Mouse (Mus musculus): ENCODE measurements around the gene Klrb1c. TPM values are rescaled to one million over a fixed set of nuclear protein-coding genes. Genes with fewer than 3 reads are reported as not detected.
"Not testable (repeated sequence)": the region's sequence is repeated elsewhere in the genome, so short reads cannot be mapped to it uniquely, and the experiment has no call there.

The Klrb1c gene
- polyA plus RNA-seq, 1 experiment from 2014 or later: 0.16 TPM

- H3K4me1 ChIP-seq (replicated peaks; ENCODE audit: insufficient read depth, low read length); H3K27me3 ChIP-seq (ENCODE audit: insufficient read depth, low read length); ATAC-seq (replicated peaks; ENCODE audit: low FRiP score, low read depth); H3K27ac ChIP-seq; H3K4me2 ChIP-seq (ENCODE audit: low read length); H3K4me3 ChIP-seq (replicated peaks; ENCODE audit: low read depth, low read length); H3K9me3 ChIP-seq (replicated peaks; ENCODE audit: low read length); H3K36me3 ChIP-seq (ENCODE audit: insufficient read depth, low read length); H3K9ac ChIP-seq (ENCODE audit: low read depth, low read length): not testable (repeated sequence)
- peak; percentile 72 for TF ChIP-seq CTCF (IDR thresholded peaks at IDR 0.05; ENCODE audit: low read depth)
- 64% methylated on average over 7 of the region's 7 CpGs for WGBS
- DNase-seq (ENCODE audit: low spot score): peak; percentile 83
These were observed 16.0 kb upstream of the Klrb1c start for GRCm38 (mm10) chr6:128804823-128805640.

GRCm38 (mm10) chr6:128802999-128803857 is 14.2 kb upstream of the Klrb1c start:
- no peaks in the 10 kb centered on the region for H3K36me3 ChIP-seq (ENCODE audit: insufficient read depth, low read length)
- no peak overlapping the region for H3K27ac ChIP-seq
- H3K4me1 ChIP-seq (replicated peaks; ENCODE audit: insufficient read depth, low read length): no peaks in the 10 kb centered on the region
- DNase-seq (ENCODE audit: low spot score) (peak; percentile 99), ATAC-seq (replicated peaks; ENCODE audit: low FRiP score, low read depth) (peak; percentile 95)
- 6% methylated on average over 26 of the region's 26 CpGs for WGBS
- H3K9me3 ChIP-seq (replicated peaks; ENCODE audit: low read length): no peaks in the 10 kb centered on the region
- H3K27me3 ChIP-seq (ENCODE audit: insufficient read depth, low read length): no peaks in the 10 kb centered on the region
- H3K4me2 ChIP-seq (ENCODE audit: low read length): peak overlapping the region; percentile 62
- peak; percentile 99 for TF ChIP-seq CTCF (IDR thresholded peaks at IDR 0.05; ENCODE audit: low read depth)
- H3K9ac ChIP-seq (ENCODE audit: low read depth, low read length): no peak overlapping the region
- H3K4me3 ChIP-seq (replicated peaks; ENCODE audit: low read depth, low read length): peak overlapping the region; percentile 40

- WGBS: 7% methylated on average over 10 of the region's 10 CpGs
- H3K4me3 ChIP-seq (replicated peaks; ENCODE audit: low read depth, low read length): peak overlapping the region; percentile 40
- H3K9me3 ChIP-seq (replicated peaks; ENCODE audit: low read length): no peaks in the 10 kb centered on the region
- H3K4me2 ChIP-seq (ENCODE audit: low read length): peak overlapping the region; percentile 62
- H3K27ac ChIP-seq: 0 out of 2 replicates have a peak overlapping the region, but pooled peaks have one; percentile 31
- TF ChIP-seq CTCF (IDR thresholded peaks at IDR 0.05; ENCODE audit: low read depth): no peak
- H3K9ac ChIP-seq (ENCODE audit: low read depth, low read length): peak overlapping the region; percentile 40; the same call in 1 of the 2 replicates
- peak; percentile 45 for ATAC-seq (replicated peaks; ENCODE audit: low FRiP score, low read depth)
- peak; percentile 24 for DNase-seq (ENCODE audit: low spot score)
- H3K27me3 ChIP-seq (ENCODE audit: insufficient read depth, low read length): no peaks in the 10 kb centered on the region
- H3K4me1 ChIP-seq (replicated peaks; ENCODE audit: insufficient read depth, low read length): no peaks in the 10 kb centered on the region
- H3K36me3 ChIP-seq (ENCODE audit: insufficient read depth, low read length): no peaks in the 10 kb centered on the region
These were observed 13.5 kb upstream of the Klrb1c start for GRCm38 (mm10) chr6:128802557-128802956.

- ATAC-seq (replicated peaks; ENCODE audit: low FRiP score, low read depth); DNase-seq (ENCODE audit: low spot score); H3K27ac ChIP-seq; H3K9me3 ChIP-seq (replicated peaks; ENCODE audit: low read length); H3K4me2 ChIP-seq (ENCODE audit: low read length); H3K4me3 ChIP-seq (replicated peaks; ENCODE audit: low read depth, low read length); H3K4me1 ChIP-seq (replicated peaks; ENCODE audit: insufficient read depth, low read length); H3K27me3 ChIP-seq (ENCODE audit: insufficient read depth, low read length); H3K9ac ChIP-seq (ENCODE audit: low read depth, low read length); H3K36me3 ChIP-seq (ENCODE audit: insufficient read depth, low read length): not testable (repeated sequence)
- WGBS: 86% methylated on average over 5 of the region's 5 CpGs
These were observed 11.7 kb upstream of the Klrb1c start for GRCm38 (mm10) chr6:128800696-128801095.

GRCm38 (mm10) chr6:128799896-128800270 is 10.9 kb upstream of the Klrb1c start:
- H3K9ac ChIP-seq (ENCODE audit: low read depth, low read length): no peak overlapping the region
- 0 out of 2 replicates have a peak overlapping the region, but pooled peaks have one; percentile 93 for H3K27ac ChIP-seq
- TF ChIP-seq CTCF (IDR thresholded peaks at IDR 0.05; ENCODE audit: low read depth): no peak
- no peak for DNase-seq (ENCODE audit: low spot score)
- peak overlapping the region; percentile 66 for H3K4me3 ChIP-seq (replicated peaks; ENCODE audit: low read depth, low read length)
- no peaks in the 10 kb centered on the region for H3K9me3 ChIP-seq (replicated peaks; ENCODE audit: low read length)
- ATAC-seq (replicated peaks; ENCODE audit: low FRiP score, low read depth): no peak
- 18% methylated on average over 7 of the region's 7 CpGs for WGBS
- H3K4me1 ChIP-seq (replicated peaks; ENCODE audit: insufficient read depth, low read length): no peaks in the 10 kb centered on the region
- H3K36me3 ChIP-seq (ENCODE audit: insufficient read depth, low read length): no peaks in the 10 kb centered on the region
- H3K4me2 ChIP-seq (ENCODE audit: low read length): peak overlapping the region; percentile 47
- no peaks in the 10 kb centered on the region for H3K27me3 ChIP-seq (ENCODE audit: insufficient read depth, low read length)

GRCm38 (mm10) chr6:128799144-128799895 is 10.3 kb upstream of the Klrb1c start:
- peak overlapping the region; percentile 66 for H3K4me3 ChIP-seq (replicated peaks; ENCODE audit: low read depth, low read length)
- H3K4me1 ChIP-seq (replicated peaks; ENCODE audit: insufficient read depth, low read length); H3K9me3 ChIP-seq (replicated peaks; ENCODE audit: low read length); H3K27me3 ChIP-seq (ENCODE audit: insufficient read depth, low read length); H3K36me3 ChIP-seq (ENCODE audit: insufficient read depth, low read length): not testable (repeated sequence)
- under 1% methylated on average over 49 of the region's 49 CpGs for WGBS
- ATAC-seq (replicated peaks; ENCODE audit: low FRiP score, low read depth) (peak; percentile 60), DNase-seq (ENCODE audit: low spot score) (peak; percentile 92)
- peak overlapping the region; percentile 47 for H3K4me2 ChIP-seq (ENCODE audit: low read length)
- H3K9ac ChIP-seq (ENCODE audit: low read depth, low read length): peak overlapping the region; percentile 72
- TF ChIP-seq CTCF (IDR thresholded peaks at IDR 0.05; ENCODE audit: low read depth): peak; percentile 85
- H3K27ac ChIP-seq: peak overlapping the region; percentile 93

- H3K4me3 ChIP-seq (replicated peaks; ENCODE audit: low read depth, low read length): peak overlapping the region; percentile 66
- DNase-seq (ENCODE audit: low spot score) (peak; percentile 89), ATAC-seq (replicated peaks; ENCODE audit: low FRiP score, low read depth) (peak; percentile 21; the same call in 1 of the 2 replicates)
- H3K27me3 ChIP-seq (ENCODE audit: insufficient read depth, low read length); H3K9me3 ChIP-seq (replicated peaks; ENCODE audit: low read length); H3K4me1 ChIP-seq (replicated peaks; ENCODE audit: insufficient read depth, low read length); H3K36me3 ChIP-seq (ENCODE audit: insufficient read depth, low read length): not testable (repeated sequence)
- peak overlapping the region; percentile 47 for H3K4me2 ChIP-seq (ENCODE audit: low read length)
- peak overlapping the region; percentile 93 for H3K27ac ChIP-seq
- WGBS: under 1% methylated on average over 20 of the region's 20 CpGs
- H3K9ac ChIP-seq (ENCODE audit: low read depth, low read length): peak overlapping the region; percentile 72
These were observed 9.7 kb upstream of the Klrb1c start for GRCm38 (mm10) chr6:128798772-128799143.

Data from kidney, postnatal 0 days (tissue).